Mouse (Mus musculus): ENCODE data around the gene Col2a1.

- TF ChIP-seq CTCF (IDR thresholded peaks at IDR 0.05; ENCODE audit: borderline replicate concordance, insufficient read depth, low read length) (no peak), POLR2A (IDR thresholded peaks at IDR 0.05; ENCODE audit: low read depth, low read length) (no peak)
Measured at GRCm38 (mm10) chr15:97929259-97929824, 75.2 kb downstream of the Col2a1 start.

Measured in embryonic fibroblast, embryonic 13.5 days (primary cell).